20 mouse cellular contexts compared by ENCODE assay signal in the genomic region with DNA sequence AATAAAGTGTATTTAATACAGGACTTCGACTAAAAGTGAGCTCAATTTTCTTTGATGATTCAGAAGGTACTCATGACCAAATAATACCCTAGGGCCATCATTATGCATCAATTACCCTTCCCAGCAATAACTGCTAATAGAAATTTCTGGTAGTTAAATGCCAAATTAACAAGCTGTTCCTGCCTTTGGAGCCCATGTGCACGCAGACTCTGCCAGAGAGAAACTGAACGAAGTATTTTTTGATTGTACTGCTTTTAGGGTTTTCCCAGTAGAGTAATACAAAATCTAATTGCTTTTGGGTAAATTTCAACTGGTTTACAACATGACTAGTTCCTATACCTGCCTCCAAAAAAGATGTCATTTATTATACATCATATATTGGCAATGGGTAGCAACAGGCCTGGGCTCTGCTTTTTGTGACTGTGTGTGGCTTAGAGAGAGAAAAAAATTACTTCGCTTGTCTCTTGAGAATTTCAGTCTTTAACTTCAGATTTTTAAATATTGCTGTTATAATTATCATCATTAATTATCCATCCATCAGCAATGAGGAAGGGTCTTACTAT.
DNase-seq lines count a peak whose midpoint lies in the region; ATAC-seq and TF ChIP-seq lines count a peak whose summit lies in the region.
"Had no signal": no experiment of that assay in that cellular context is flagged by ENCODE, and none has a peak within 500 bp of the region (broad histone marks: within the 10 kb centered on the region; RNA-seq: fewer than 3 reads in every experiment).

No protein-coding gene starts in this region.

- no peaks in the 10 kb centered on the region for H3K27me3 ChIP-seq in forebrain, embryonic 16.5 days (replicated peaks; ENCODE audit: control insufficient read depth, insufficient read depth, low read length)
- H3K27me3 ChIP-seq in forebrain, embryonic 10.5 days (ENCODE audit: poor library complexity, severe bottlenecking) = no peaks in the 10 kb centered on the region
- peaks cover 17% of the 10 kb centered on the region for H3K27me3 ChIP-seq in limb, embryonic 13.5 days
- no peaks in the 10 kb centered on the region for H3K27me3 ChIP-seq in limb, embryonic 10.5 days (ENCODE audit: low read depth, poor library complexity, severe bottlenecking)
- H3K27me3 ChIP-seq in thymus, adult 2 months (ENCODE audit: control insufficient read depth, insufficient read depth, low read length) = no peaks in the 10 kb centered on the region
- H3K27me3 ChIP-seq: forebrain, embryonic 13.5 days; hindbrain, embryonic 15.5 days; liver, embryonic 13.5 days; lung, embryonic 15.5 days had no signal

- no peak overlapping the region for H3K4me3 ChIP-seq in forebrain, embryonic 16.5 days (replicated peaks; ENCODE audit: low read length)
- H3K4me3 ChIP-seq in forebrain, embryonic 10.5 days = no peak overlapping the region
- H3K4me3 ChIP-seq in limb, embryonic 13.5 days = no peak overlapping the region
- no peak overlapping the region for H3K4me3 ChIP-seq in limb, embryonic 10.5 days
- no peak overlapping the region for H3K4me3 ChIP-seq in layer of hippocampus, adult 2 months
- no peak overlapping the region for H3K4me3 ChIP-seq in thymus, adult 2 months (ENCODE audit: control insufficient read depth, insufficient read depth, low read length)
- H3K4me3 ChIP-seq: forebrain, embryonic 13.5 days; heart, embryonic 10.5 days; hindbrain, embryonic 15.5 days; liver, embryonic 13.5 days; lung, embryonic 15.5 days had no signal

- no peaks in the 10 kb centered on the region for H3K9me3 ChIP-seq in forebrain, embryonic 16.5 days (ENCODE audit: control insufficient read depth, low read length)
- H3K9me3 ChIP-seq in forebrain, embryonic 10.5 days = no peaks in the 10 kb centered on the region
- H3K9me3 ChIP-seq in limb, embryonic 13.5 days = no peaks in the 10 kb centered on the region
- H3K9me3 ChIP-seq in limb, embryonic 10.5 days (replicated peaks) = no peaks in the 10 kb centered on the region
- H3K9me3 ChIP-seq: forebrain, embryonic 13.5 days; G1E; heart, embryonic 10.5 days; hindbrain, embryonic 15.5 days; liver, embryonic 13.5 days; lung, embryonic 15.5 days had no signal

- no peaks in the 10 kb centered on the region for H3K36me3 ChIP-seq in forebrain, embryonic 16.5 days (ENCODE audit: control insufficient read depth, insufficient read depth)
- no peaks in the 10 kb centered on the region for H3K36me3 ChIP-seq in forebrain, embryonic 10.5 days (replicated peaks)
- H3K36me3 ChIP-seq in limb, embryonic 13.5 days = no peaks in the 10 kb centered on the region
- H3K36me3 ChIP-seq in limb, embryonic 10.5 days = no peaks in the 10 kb centered on the region
- no peaks in the 10 kb centered on the region for H3K36me3 ChIP-seq in thymus, adult 2 months (ENCODE audit: control insufficient read depth, insufficient read depth, low read length)
- H3K36me3 ChIP-seq: G1E; heart, embryonic 10.5 days; hindbrain, embryonic 15.5 days; liver, embryonic 13.5 days; lung, embryonic 15.5 days had no signal

- peak; percentile 40 for ATAC-seq in forebrain, embryonic 16.5 days
- ATAC-seq in limb, embryonic 13.5 days (ENCODE audit: low FRiP score, low read depth) = peak; percentile 28; the same call in 1 of the 2 replicates
- ATAC-seq: forebrain, embryonic 13.5 days; intestine, postnatal 0 days had no signal

- WGBS in forebrain, embryonic 16.5 days = 61% methylated on average over 4 of the region's 4 CpGs
- 91% methylated on average over 4 of the region's 4 CpGs for WGBS in forebrain, embryonic 10.5 days
- WGBS in limb, embryonic 13.5 days = 54% methylated on average over 4 of the region's 4 CpGs
- 87% methylated on average over 4 of the region's 4 CpGs for WGBS in limb, embryonic 10.5 days
- WGBS in thymus, adult 2 months = 93% methylated on average over 4 of the region's 4 CpGs

- H3K9ac ChIP-seq in forebrain, embryonic 16.5 days (replicated peaks; ENCODE audit: low read depth, low read length) = no peak overlapping the region
- no peak overlapping the region for H3K9ac ChIP-seq in limb, embryonic 13.5 days
- H3K9ac ChIP-seq: forebrain, embryonic 13.5 days; hindbrain, embryonic 15.5 days; liver, embryonic 13.5 days; lung, embryonic 15.5 days had no signal

- no peak overlapping the region for H3K4me2 ChIP-seq in forebrain, embryonic 16.5 days (ENCODE audit: low read length)
- H3K4me2 ChIP-seq in limb, embryonic 13.5 days (replicated peaks) = no peak overlapping the region
- H3K4me2 ChIP-seq: forebrain, embryonic 13.5 days; hindbrain, embryonic 15.5 days; liver, embryonic 13.5 days; lung, embryonic 15.5 days had no signal

- H3K4me1 ChIP-seq in forebrain, embryonic 16.5 days (replicated peaks; ENCODE audit: control insufficient read depth, insufficient read depth, low read length) = no peaks in the 10 kb centered on the region
- no peaks in the 10 kb centered on the region for H3K4me1 ChIP-seq in forebrain, embryonic 10.5 days
- H3K4me1 ChIP-seq in limb, embryonic 13.5 days = no peaks in the 10 kb centered on the region
- no peaks in the 10 kb centered on the region for H3K4me1 ChIP-seq in limb, embryonic 10.5 days
- no peaks in the 10 kb centered on the region for H3K4me1 ChIP-seq in thymus, adult 2 months (replicated peaks; ENCODE audit: control insufficient read depth, insufficient read depth, low read length)
- H3K4me1 ChIP-seq: forebrain, embryonic 13.5 days; heart, embryonic 10.5 days; hindbrain, embryonic 15.5 days; liver, embryonic 13.5 days; lung, embryonic 15.5 days had no signal

- TF ChIP-seq CTCF in layer of hippocampus, adult 2 months (conservative IDR thresholded peaks at IDR 0.05) = no peak
- no peak for TF ChIP-seq CTCF in thymus, adult 2 months (IDR thresholded peaks at IDR 0.05; ENCODE audit: borderline replicate concordance, control insufficient read depth, extremely low read depth, insufficient read depth, low read length, poor library complexity)

- no peak overlapping the region for H3K27ac ChIP-seq in forebrain, embryonic 16.5 days (ENCODE audit: low read length)
- no peak overlapping the region for H3K27ac ChIP-seq in forebrain, embryonic 10.5 days
- H3K27ac ChIP-seq in limb, embryonic 13.5 days = no peak overlapping the region
- no peak overlapping the region for H3K27ac ChIP-seq in limb, embryonic 10.5 days
- H3K27ac ChIP-seq in layer of hippocampus, adult 2 months = no peak overlapping the region
- H3K27ac ChIP-seq in thymus, adult 2 months (ENCODE audit: control insufficient read depth, insufficient read depth, low read length) = no peak overlapping the region
- H3K27ac ChIP-seq: forebrain, embryonic 13.5 days; heart, embryonic 10.5 days; hindbrain, embryonic 15.5 days; liver, embryonic 13.5 days; lung, embryonic 15.5 days had no signal

- DNase-seq in forebrain, embryonic 10.5 days (ENCODE audit: extremely low spot score, low spot score) = no peak
- DNase-seq in limb, embryonic 10.5 days (ENCODE audit: low spot score) = no peak
- DNase-seq in layer of hippocampus, adult 2 months (ENCODE audit: low spot score in 2 of 2) = peak; percentile 29 to 40
- peak; percentile 40 for DNase-seq in skeletal muscle tissue, adult 2 months (ENCODE audit: low read depth, low spot score)
- DNase-seq in thymus, adult 2 months = no peak
- no peak for DNase-seq in cerebellum, adult 11-12 months
- DNase-seq: adrenal gland, postnatal 25 days; cerebellum, adult 2 months; liver, embryonic 13.5 days; lung, postnatal 4 days; right cerebral cortex, postnatal 4 days; thymus, postnatal 4 days had no signal

- TF ChIP-seq POLR2A in thymus, adult 2 months (IDR thresholded peaks at IDR 0.05; ENCODE audit: control insufficient read depth, extremely low read depth, insufficient read depth, low read length, poor library complexity) = no peak

Comparison
In these comparisons a context has a peak if more than half of its experiments do, and no peak if none do; other contexts are left out.
1. DNase-seq: peak in layer of hippocampus, adult 2 months (2 of 2) and skeletal muscle tissue, adult 2 months (single experiment); none in forebrain, embryonic 10.5 days (single experiment), limb, embryonic 10.5 days (single experiment), thymus, adult 2 months (single experiment) and cerebellum, adult 11-12 months (single experiment).